Mouse (Mus musculus) layer of hippocampus, adult 6 months (tissue): ENCODE data around the gene Pitpnc1. TPM values are rescaled to one million over a fixed set of nuclear protein-coding genes. Genes with fewer than 3 reads are reported as not detected.

ENCODE experiments used
- long read RNA-seq, 2 experiments: library from polyadenylated mRNA; unstranded; transcript quantifications; one replicate each; pipeline ENCODE4 v2.0.0; 2019 to 2020
- polyA plus RNA-seq: library from polyadenylated mRNA; unstranded; fragments of <200 nt; fragmentation: Nextera tagmentation; gene quantifications from 2 replicates; pipeline ENCODE4 v1.2.3, GENCODE M21; 2021

Gene Pitpnc1
- polyA plus RNA-seq, result 13.7 and 28.8 TPM in 2 replicates
- long read RNA-seq, experiment 1, partial matches to known transcripts, result 3 of 31 reads
- long read RNA-seq, experiment 1, other reads (novel, unspliced or antisense), result 28 of 31 reads
- long read RNA-seq, experiment 2, partial matches to known transcripts, result 9 of 80 reads
- long read RNA-seq, experiment 2, other reads (novel, unspliced or antisense), result 71 of 80 reads

DNA sequence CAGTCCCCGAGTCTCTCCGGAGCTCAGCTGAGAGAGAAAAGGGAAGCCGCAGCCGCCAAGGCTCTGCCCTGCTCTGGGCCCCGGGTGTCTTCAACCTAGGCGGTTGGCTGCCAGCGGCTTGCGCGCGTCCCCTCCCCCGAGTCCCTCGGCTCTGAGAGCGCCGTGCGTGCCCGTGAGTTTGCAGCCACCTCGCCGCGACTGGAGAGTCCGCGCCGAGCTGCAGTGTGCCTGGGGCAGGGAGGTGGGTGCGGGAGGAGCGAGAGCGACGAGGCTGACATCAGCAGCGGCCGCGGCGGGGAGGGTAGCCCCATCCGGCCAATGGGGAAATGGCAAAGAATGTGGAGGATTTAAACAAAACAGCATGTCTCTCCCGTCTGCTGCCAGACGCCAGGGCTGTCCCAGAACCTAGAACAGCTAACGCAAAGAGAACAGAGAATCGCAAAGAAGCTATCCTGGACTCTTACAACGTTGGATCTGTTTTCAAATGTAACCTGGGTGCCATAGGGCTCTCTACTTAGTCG is at the start of gene Pitpnc1:
Pitpnc1 (minus strand) TSS at position 179 of the 521 bp plus-strand sequence.

DNA sequence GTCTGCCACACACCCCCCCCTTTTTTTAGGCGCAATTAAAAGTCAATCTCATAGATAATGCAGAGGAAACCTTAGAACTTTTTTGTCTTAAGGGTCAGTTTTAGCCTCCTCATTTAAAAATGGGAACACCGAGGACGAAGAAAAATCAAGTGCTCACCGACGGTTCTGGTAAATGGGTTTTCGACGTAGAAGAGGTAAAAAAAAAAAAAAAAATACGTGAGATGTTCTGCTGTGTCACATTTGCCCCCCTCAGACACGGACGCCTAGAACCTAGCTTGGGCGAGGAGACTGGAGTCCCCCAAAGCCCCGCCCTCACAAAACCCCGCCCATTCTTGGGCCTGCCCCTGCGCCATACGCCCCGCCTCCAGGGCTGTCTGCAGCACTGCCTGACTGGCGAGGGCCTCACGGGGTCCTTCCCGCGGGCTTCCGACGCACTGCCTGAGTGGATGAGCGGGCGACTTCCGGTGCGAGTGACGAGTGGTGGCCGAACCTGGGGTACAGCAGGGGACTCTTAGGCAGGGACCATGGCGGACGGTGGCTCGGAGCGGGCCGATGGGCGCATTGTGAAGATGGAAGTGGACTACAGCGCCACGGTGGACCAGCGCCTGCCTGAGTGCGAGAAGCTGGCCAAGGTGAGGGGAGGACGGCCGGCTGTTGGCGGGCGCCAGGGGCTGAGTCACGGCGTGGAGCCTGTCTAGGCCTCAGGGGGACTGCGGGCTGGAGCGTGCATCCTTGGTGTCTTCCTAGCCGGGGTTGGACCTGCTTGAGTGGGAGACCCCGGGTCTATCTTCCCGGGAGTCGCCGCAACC is 8.8 kb upstream of the Pitpnc1 start, which contains the start of gene Psmd12:
Psmd12 (plus strand) TSS at position 432 of the 809 bp plus-strand sequence.

DNA sequence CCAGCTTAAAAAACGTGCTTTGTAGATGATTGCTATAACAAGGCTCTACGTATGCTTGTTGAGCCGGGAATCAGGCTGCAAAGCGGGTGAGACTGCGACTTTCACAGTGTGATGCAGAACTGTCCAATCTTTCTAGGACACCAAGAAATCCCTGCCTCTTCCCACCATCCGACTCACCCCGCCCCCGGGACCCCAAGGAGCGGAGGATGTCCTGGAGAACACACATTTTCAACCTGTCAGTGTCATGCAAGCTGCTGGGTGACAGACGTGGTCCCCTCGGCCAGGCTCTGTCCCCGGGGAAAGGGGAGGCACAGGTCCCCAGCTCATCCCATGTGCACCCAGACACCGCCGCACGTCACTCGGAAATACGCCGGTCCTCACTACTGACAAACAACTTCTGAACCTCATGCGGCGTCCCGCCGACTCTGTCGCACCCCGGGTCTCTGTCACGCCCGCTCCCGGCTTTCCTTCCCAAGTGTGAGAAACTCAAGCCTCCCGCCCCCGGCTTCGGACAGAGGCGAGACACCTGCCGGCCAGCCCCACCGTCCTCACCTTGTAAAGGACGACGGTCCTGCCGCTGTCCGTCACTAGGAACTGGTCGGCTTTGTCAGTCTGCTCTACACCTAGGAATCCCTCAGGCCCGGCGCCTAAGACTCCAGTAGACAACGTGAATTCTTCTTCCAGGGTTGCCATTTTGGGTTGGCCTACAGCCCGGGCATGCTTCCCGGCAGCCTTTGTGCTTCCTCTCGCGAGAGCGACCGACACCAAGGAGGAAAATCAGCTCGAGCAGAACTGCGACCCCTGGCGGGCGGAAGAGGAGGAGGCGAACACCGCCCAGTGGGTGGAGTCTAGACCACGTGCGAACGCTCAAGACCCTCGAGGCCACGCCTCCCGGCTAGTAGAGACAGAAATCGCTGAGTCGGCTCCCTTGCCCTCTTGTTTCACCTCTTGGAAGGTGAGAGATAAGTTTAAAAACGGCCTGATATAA is 281.6 kb downstream of the Pitpnc1 start, which contains the start of gene Nol11:
Nol11 (minus strand) TSS at position 817 of the 988 bp plus-strand sequence.

Other genes starting within 250 kb of the Pitpnc1 start
- gene Psmd12, start 8.8 kb upstream of the Pitpnc1 start, polyA plus RNA-seq, result 128 and 131 TPM in 2 replicates
- 12.1 and 15.2 TPM in 2 replicates for gene Helz, start 77.2 kb upstream of the Pitpnc1 start, polyA plus RNA-seq
- not detected in 2 replicates for gene Cacng1, start 245.8 kb upstream of the Pitpnc1 start, polyA plus RNA-seq